Mouse (Mus musculus): Measurements from ENCODE around the gene Cyp2c55.

DNA sequence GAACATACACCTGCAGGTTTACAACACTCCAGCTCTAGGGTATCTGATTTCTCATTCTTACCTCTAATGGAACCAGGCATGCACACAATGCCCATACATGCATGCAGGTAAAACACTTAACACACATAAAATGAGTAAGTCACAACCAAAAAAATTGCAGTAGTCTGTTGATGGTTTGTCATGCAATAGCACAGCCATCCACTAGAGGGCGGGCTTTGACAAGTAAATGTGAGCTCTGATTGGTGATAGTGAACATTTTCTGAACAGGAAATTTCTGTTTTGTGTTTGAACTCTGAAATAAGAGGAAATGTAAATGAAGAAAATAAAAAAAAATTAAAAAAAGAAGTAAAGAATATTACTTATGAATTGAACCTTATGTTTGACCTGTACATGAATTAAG lies 24.9 kb upstream of the Cyp2c55 start:
- TF ChIP-seq POLR2A (IDR thresholded peaks at IDR 0.05; ENCODE audit: insufficient read length, low read depth) (no peak), CEBPB (IDR thresholded peaks at IDR 0.05; ENCODE audit: insufficient read depth, poor library complexity, severe bottlenecking) (no peak), USF1 (IDR thresholded peaks at IDR 0.05; ENCODE audit: low read depth) (no peak), TCF12 (IDR thresholded peaks at IDR 0.05; ENCODE audit: insufficient read depth, poor library complexity, severe bottlenecking) (no peak), MAX (IDR thresholded peaks at IDR 0.05; ENCODE audit: low read depth) (no peak), E2F4 (IDR thresholded peaks at IDR 0.05; ENCODE audit: insufficient read depth) (no peak), MYOG (IDR thresholded peaks at IDR 0.05; ENCODE audit: control insufficient read depth in 1 of 3, insufficient read depth in 1 of 3, insufficient read length in 2 of 3, low read depth in 2 of 3) (no peak), POLR2AphosphoS2 (IDR thresholded peaks at IDR 0.05; ENCODE audit: insufficient read length, low read depth) (no peak), TCF3 (IDR thresholded peaks at IDR 0.05; ENCODE audit: insufficient read length, low read depth) (no peak), MYOD1 (IDR thresholded peaks at IDR 0.05; ENCODE audit: control insufficient read depth in 1 of 3, insufficient read length in 2 of 3, low read depth in 2 of 3) (no peak)

All from myocyte (in vitro differentiated cells).